Mouse (Mus musculus) E14TG2a.4 (cell line): ENCODE results near the gene Izumo1r.

Experiments used
- H3K27me3 ChIP-seq: 2 replicates; pipeline ENCODE4 v1.6.1; 2014; ENCODE audit warnings: low read length, control low read depth; ENCODE audit not compliant: insufficient read depth
- H3K36me3 ChIP-seq: 2 replicates; pipeline ENCODE4 v1.6.1; 2014; ENCODE audit warnings: low read length, control low read depth; ENCODE audit not compliant: insufficient read depth
- H3K4me1 ChIP-seq: replicated peaks from 2 replicates; pipeline ENCODE4 v1.6.1; 2014; ENCODE audit warnings: low read depth, low read length, control low read depth
- H3K4me3 ChIP-seq: replicated peaks from 2 replicates; pipeline ENCODE4 v1.5.1; 2014; ENCODE audit warnings: mild to moderate bottlenecking, low read length
- H3K9me3 ChIP-seq: 2 replicates; pipeline ENCODE4 v1.6.1; 2014; ENCODE audit warnings: low read length, control low read depth
- CTCF ChIP-seq: conservative IDR thresholded peaks from 2 replicates; pipeline ENCODE4 v1.5.1; 2014; ENCODE audit warnings: low read length
- NANOG ChIP-seq: IDR thresholded peaks from 2 replicates; pipeline ENCODE4 v1.6.1; 2014; ENCODE audit warnings: borderline replicate concordance, low read length, mixed read lengths
- POU5F1 ChIP-seq: IDR thresholded peaks from 2 replicates; pipeline ENCODE4 v1.6.1; 2014; ENCODE audit warnings: low read length, borderline replicate concordance

Gene Izumo1r

DNA sequence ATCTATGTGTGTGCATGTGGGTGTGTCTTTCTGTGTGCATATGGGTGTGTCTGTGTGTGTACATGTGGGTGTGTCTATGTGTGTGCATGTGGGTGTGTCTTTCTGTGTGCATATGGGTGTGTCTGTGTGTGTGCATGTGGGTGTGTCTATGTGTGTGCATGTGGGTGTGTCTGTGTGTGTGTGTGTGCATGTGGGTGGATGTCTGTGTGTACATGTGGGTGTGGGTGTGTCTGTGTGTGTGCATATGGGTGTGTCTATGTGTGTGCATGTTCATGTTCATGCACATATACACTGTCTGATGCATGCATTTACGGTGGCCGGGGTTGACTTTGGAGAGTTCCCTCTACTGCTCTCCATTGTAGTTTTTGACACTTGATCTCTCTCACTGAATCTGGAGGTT lies 13.9 kb upstream of the Izumo1r start:
- TF ChIP-seq POU5F1 = no peak
- TF ChIP-seq CTCF = no peak
- no peak for TF ChIP-seq NANOG
- H3K4me3 ChIP-seq = no peak overlapping the region
- H3K36me3 ChIP-seq = no peaks in the 10 kb centered on the region
- H3K9me3 ChIP-seq = no peaks in the 10 kb centered on the region
- H3K27me3 ChIP-seq = no peaks in the 10 kb centered on the region
- peaks cover 11% of the 10 kb centered on the region for H3K4me1 ChIP-seq

DNA sequence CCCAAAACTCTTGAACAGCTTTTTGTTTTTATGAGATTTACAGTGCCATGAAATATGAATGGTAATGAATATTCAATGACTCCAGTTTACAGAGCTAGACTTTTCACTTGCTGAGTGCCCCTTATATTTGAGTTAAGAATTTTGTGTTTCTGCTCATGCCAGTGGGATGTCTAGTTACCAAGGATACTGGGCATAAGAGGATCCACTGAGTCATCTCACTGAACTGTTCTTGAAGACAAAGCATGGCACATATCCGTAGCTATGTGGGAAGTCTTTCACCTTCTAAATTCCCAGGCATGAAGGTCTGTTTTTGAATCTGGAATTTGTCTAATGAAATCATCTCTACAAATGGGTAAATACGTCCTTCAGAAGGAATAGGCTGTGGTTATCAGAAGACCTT lies 8.3 kb upstream of the Izumo1r start:
- TF ChIP-seq POU5F1 (no peak), NANOG (no peak), CTCF (no peak)
- no peak overlapping the region for H3K4me3 ChIP-seq

DNA sequence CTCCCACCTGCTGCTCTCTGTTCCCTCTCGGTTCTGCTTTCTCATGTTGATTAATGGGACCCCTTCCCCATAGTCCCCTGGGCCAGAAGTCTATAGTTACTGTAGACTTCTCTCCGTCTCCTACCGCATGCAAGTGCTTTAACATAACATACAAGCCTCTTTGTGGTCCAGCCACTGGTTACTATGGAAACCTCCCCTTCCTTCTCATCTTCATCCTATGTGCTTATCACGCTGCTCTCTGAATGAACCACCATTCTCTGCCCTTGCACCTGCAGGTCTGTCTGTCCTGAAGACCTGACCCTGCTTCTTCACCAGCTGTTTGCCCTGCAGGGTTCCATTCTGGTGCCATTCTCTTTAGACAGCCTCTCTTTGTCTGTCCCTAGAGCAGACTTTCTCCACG lies 6.2 kb upstream of the Izumo1r start:
- H3K4me1 ChIP-seq = peaks cover 15% of the 10 kb centered on the region

More for the DNA sequence above, 8.3 kb upstream of the Izumo1r start:
- Histone ChIP-seq H3K9me3 (no peaks in the 10 kb centered on the region), H3K4me1 (0 out of 2 replicates have a peak, but pooled peaks cover 8% of the 10 kb centered on the region), H3K36me3 (no peaks in the 10 kb centered on the region), H3K27me3 (peaks cover 4% of the 10 kb centered on the region; the same call in 1 of the 2 replicates)

DNA sequence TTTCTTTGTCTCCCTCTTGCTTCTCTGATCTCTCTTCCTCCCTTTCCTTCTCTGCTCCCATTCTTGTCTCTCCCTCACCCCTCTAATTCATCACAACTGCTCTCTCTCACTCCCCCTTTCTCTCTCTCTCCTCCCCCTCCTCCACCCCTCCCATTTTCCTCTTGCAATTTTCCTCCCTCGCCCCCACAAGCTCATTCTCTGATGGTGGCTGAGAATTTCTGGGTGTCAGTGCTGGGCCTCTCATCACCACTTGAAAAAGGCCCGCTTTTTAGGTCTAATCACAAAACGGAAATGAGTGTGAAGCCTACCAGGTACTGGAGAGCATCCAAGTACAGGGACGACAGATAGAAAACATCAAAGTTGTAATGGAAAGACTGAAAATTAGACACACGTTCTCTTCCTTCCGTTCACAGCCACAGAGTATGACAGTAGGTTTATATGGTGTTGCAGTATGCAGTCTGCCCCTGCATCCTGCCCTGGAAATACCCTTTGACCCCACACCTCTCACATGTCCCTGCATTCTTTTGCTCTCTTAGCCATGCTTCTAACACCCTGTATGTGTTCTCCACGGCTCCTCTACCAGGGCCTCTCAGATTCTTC lies 4.2 kb upstream of the Izumo1r start:
- no peaks in the 10 kb centered on the region for H3K9me3 ChIP-seq
- no peaks in the 10 kb centered on the region for H3K36me3 ChIP-seq
- H3K4me1 ChIP-seq = peaks cover 34% of the 10 kb centered on the region
- no peak for TF ChIP-seq POU5F1
- no peak for TF ChIP-seq NANOG
- no peak for TF ChIP-seq CTCF
- no peak overlapping the region for H3K4me3 ChIP-seq
- H3K27me3 ChIP-seq = peaks cover 31% of the 10 kb centered on the region

More for the DNA sequence above, 6.2 kb upstream of the Izumo1r start:
- Histone ChIP-seq H3K9me3 (no peaks in the 10 kb centered on the region), H3K27me3 (peaks cover 16% of the 10 kb centered on the region), H3K36me3 (no peaks in the 10 kb centered on the region), H3K4me3 (no peak overlapping the region)
- TF ChIP-seq CTCF (no peak), NANOG (no peak), POU5F1 (no peak)

DNA sequence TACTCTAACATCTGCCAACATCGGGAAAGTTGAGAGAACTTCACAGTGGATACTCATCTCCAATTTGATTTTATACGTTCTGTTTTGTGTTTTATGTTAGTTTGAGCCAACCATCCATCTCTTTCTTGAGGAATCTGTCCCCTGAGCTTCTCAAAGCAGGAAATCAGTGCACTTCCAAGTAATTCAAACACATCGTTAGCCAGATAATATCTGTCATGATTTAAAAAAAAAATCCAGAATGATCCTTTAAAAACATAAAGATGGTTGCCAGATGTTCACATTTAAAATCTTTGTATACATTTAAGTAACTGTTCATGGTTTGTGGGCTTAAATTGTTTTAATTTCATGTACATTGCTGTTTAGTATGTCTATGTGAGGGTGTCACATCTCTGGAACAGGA lies 2.2 kb upstream of the Izumo1r start:
- no peak overlapping the region for H3K4me3 ChIP-seq
- H3K27me3 ChIP-seq = peaks cover 50% of the 10 kb centered on the region
- no peak for TF ChIP-seq POU5F1
- no peak for TF ChIP-seq CTCF
- no peak for TF ChIP-seq NANOG

DNA sequence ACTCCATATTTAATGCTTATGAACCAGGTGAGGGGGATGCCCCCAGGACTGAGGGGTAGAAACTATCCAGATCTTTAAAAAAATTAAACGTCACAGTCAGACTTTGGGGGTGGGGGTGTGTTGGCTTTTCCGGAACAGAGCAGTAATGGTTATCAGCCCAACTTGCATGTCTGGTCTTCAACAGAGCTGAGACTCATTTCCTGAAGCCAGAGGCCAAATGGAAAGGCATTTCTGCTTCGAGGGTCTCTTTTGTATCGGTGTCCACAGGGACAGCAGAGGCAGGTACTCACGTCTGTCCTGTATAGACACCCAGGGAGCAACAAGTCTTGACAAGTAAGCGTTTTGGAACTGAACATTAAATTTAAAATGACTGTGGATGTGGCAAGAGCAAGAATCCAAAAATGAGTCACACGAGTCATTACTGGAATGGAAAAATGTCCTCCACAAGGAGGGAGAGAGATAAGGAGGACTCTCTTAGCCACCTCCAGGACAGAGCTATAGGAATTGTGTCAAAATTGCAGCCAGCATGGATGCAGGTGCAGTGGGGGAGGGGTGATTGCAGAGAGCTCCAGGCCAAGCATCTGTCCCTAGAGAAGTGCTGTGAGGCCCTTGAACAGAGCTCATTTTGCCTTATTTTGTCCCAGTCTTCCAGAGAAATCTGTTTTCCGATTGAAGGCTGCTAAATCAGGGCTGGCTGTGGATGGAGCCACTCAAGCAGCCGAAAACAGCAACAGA lies 1.2 kb upstream of the Izumo1r start:
- Histone ChIP-seq H3K4me1 (peaks cover 38% of the 10 kb centered on the region), H3K9me3 (no peaks in the 10 kb centered on the region), H3K27me3 (peaks cover 60% of the 10 kb centered on the region), H3K36me3 (no peaks in the 10 kb centered on the region), H3K4me3 (no peak overlapping the region)
- no peak for TF ChIP-seq POU5F1
- TF ChIP-seq CTCF = no peak
- no peak for TF ChIP-seq NANOG

More for the DNA sequence above, 2.2 kb upstream of the Izumo1r start:
- peaks cover 35% of the 10 kb centered on the region for H3K4me1 ChIP-seq
- H3K9me3 ChIP-seq = no peaks in the 10 kb centered on the region
- H3K36me3 ChIP-seq = no peaks in the 10 kb centered on the region

DNA sequence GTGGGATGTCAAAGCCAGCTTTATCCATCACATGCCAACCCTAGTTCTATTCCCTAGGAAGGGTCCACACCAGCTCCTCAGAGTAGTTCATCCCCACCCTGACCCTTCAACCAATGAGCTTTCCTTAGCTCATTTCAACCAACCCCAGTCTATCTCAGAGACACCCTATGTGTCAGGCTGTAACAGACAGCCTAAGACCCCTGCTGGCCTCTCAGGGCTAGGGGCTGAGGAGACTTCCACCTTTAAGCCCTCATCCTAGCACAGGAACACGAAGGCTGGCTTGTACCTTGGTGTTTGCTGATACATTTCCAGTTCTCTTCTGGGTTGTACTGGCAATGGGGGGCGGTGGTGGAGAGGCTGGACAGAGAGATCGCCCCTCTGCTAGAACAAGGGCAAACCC lies 743 bp downstream of the Izumo1r start:
- Histone ChIP-seq H3K4me1 (peaks cover 37% of the 10 kb centered on the region), H3K36me3 (no peaks in the 10 kb centered on the region), H3K4me3 (no peak overlapping the region), H3K27me3 (peaks cover 76% of the 10 kb centered on the region), H3K9me3 (no peaks in the 10 kb centered on the region)
- TF ChIP-seq CTCF = no peak

DNA sequence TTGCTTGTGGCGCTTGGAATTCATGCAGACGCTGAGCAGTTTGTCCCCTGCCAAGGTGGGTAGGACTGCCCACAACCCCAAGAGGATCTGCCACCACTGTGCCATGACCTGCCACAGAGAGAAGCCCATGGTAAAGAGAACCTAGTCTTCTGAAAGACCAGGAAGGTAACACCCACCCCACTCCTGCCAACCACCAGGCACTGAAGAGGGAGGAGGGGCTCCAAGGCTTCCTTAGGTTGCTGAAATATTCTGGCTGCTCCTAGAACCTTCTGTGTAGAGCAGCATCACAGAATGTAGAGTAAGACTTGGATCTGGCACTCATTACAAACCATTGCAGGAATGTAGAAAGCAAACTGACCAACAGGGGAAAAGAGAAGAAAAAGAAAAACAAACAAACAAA lies 1.3 kb downstream of the Izumo1r start:
- H3K36me3 ChIP-seq = no peaks in the 10 kb centered on the region
- no peak overlapping the region for H3K4me3 ChIP-seq
- H3K9me3 ChIP-seq = no peaks in the 10 kb centered on the region
- TF ChIP-seq NANOG = no peak
- TF ChIP-seq POU5F1 = no peak
- no peak for TF ChIP-seq CTCF
- H3K27me3 ChIP-seq = peaks cover 78% of the 10 kb centered on the region
- H3K4me1 ChIP-seq = peaks cover 37% of the 10 kb centered on the region

DNA sequence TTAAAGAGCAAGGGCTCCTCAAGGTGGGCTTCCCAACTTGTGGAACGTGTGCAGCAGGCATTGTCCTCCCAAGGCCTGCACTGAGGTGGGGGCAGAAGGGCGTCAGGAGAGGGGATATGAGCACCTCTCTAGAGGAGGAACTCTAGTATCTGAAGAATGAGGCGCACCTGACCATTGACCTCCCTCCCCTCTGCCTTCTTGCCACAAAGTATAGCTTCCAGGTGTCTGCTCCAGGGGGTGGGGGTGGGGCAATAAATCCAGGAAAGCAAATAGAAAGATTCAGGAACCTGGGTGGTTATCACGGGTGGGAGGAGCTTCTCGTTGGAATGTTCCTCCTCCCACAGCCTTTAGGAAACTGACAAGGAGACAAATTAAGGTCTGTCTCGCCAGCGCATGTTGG lies 2.0 kb downstream of the Izumo1r start:
- TF ChIP-seq CTCF (no peak), POU5F1 (no peak), NANOG (no peak)
- H3K9me3 ChIP-seq = no peaks in the 10 kb centered on the region
- no peaks in the 10 kb centered on the region for H3K36me3 ChIP-seq
- H3K4me3 ChIP-seq = no peak overlapping the region
- H3K27me3 ChIP-seq = peaks cover 82% of the 10 kb centered on the region
- peaks cover 37% of the 10 kb centered on the region for H3K4me1 ChIP-seq
